Mouse (Mus musculus): ENCODE data around the gene Mpdu1. TPM values are rescaled to one million over a fixed set of nuclear protein-coding genes. Genes with fewer than 3 reads are reported as not detected.

Mpdu1 gene
- total and polyA plus RNA-seq, 3 experiments, result 110 to 210 (median 210) TPM

GRCm38 (mm10) chr11:69656065-69656455 lies 6.4 kb downstream of the Mpdu1 start:
- no peaks in the 10 kb centered on the region for H3K9me3 ChIP-seq (replicated peaks; ENCODE audit: low read length)
- 0 out of 2 replicates have a peak, but pooled peaks have one; percentile 2 for TF ChIP-seq POLR2AphosphoS2 (IDR thresholded peaks at IDR 0.05; ENCODE audit: low read depth, low read length)
- no peak for TF ChIP-seq IRF4 (IDR thresholded peaks at IDR 0.05; ENCODE audit: low read depth, low read length)
- peaks cover 0 to 74% of the 10 kb centered on the region in 2 experiments; a peak in 2 of 4 replicates for H3K4me1 ChIP-seq (ENCODE audit: control insufficient read depth in 1 of 2, insufficient read depth in 2 of 2)
- no peak overlapping the region for H3K9ac ChIP-seq (ENCODE audit: insufficient read depth, low read depth)
- H3K79me2 ChIP-seq (replicated peaks; ENCODE audit: control insufficient read depth, extremely low read depth, insufficient read depth, poor library complexity, severe bottlenecking), result peaks cover 13% of the 10 kb centered on the region
- no peak for DNase-seq (ENCODE audit: extremely low read depth)
- H3K36me3 ChIP-seq (replicated peaks in 1 of 2; ENCODE audit: control insufficient read depth in 1 of 2, insufficient read depth in 1 of 2, low read length in 1 of 2), result peaks cover 66 to 83% of the 10 kb centered on the region in 2 experiments
- no peak overlapping the region for H3K27ac ChIP-seq (ENCODE audit: insufficient read depth, low read depth)
- H3K4me2 ChIP-seq (ENCODE audit: insufficient read depth, low read depth, poor library complexity, severe bottlenecking), result no peak overlapping the region
- in situ Hi-C loops (cut with MboI; ENCODE audit: low pct_ligation_motif_present, low pct_unique_long_range_greater_than_20kb, low sequenced_read_pairs) (no loop called here), dilution Hi-C loops (cut with MboI; ENCODE audit: extremely low pct_ligation_motif_present, extremely low pct_unique_long_range_greater_than_20kb, low sequenced_read_pairs) (no loop called here)
- H3K27me3 ChIP-seq (replicated peaks), result no peaks in the 10 kb centered on the region
- H3K4me3 ChIP-seq (replicated peaks in 1 of 3; ENCODE audit: low read depth in 2 of 3, low read length in 2 of 3, poor library complexity in 1 of 3), result no peak overlapping the region

GRCm38 (mm10) chr11:69655264-69656064 lies 7.0 kb downstream of the Mpdu1 start, which contains the start of gene Sox15:
Gene Sox15, plus strand, starts transcription at chr11:69655314.
- TF ChIP-seq POLR2AphosphoS2 (IDR thresholded peaks at IDR 0.05; ENCODE audit: low read depth, low read length), result 0 out of 2 replicates have a peak, but pooled peaks have one; percentile 7
- no peak for TF ChIP-seq MAX (IDR thresholded peaks at IDR 0.05; ENCODE audit: low read length)
- no peak for TF ChIP-seq ETS1 (conservative IDR thresholded peaks at IDR 0.05; ENCODE audit: low read depth, low read length)
- peak; percentile 40 for TF ChIP-seq SMC3 (IDR thresholded peaks at IDR 0.05; ENCODE audit: low read depth, low read length)
- no peak for TF ChIP-seq MAFK (IDR thresholded peaks at IDR 0.05; ENCODE audit: insufficient replicate concordance, low read length)
- TF ChIP-seq CHD2 (IDR thresholded peaks at IDR 0.05; ENCODE audit: low read length), result 0 out of 2 replicates have a peak, but pooled peaks have one; percentile 22
- TF ChIP-seq ZKSCAN1 (IDR thresholded peaks at IDR 0.05; ENCODE audit: borderline replicate concordance, low read depth, low read length), result no peak
- TF ChIP-seq EP300 (IDR thresholded peaks at IDR 0.05; ENCODE audit: low read length), result no peak
- no peak for TF ChIP-seq PAX5 (IDR thresholded peaks at IDR 0.05; ENCODE audit: low read length)
- TF ChIP-seq IRF4 (IDR thresholded peaks at IDR 0.05; ENCODE audit: low read depth, low read length), result no peak
- TF ChIP-seq MYC (IDR thresholded peaks at IDR 0.05; ENCODE audit: low read depth, low read length), result no peak
- no peak for TF ChIP-seq MXI1 (IDR thresholded peaks at IDR 0.05; ENCODE audit: low read depth, low read length)
- no peak for TF ChIP-seq NRF1 (IDR thresholded peaks at IDR 0.05; ENCODE audit: low read depth, low read length)
- peak; percentile 11 for TF ChIP-seq RAD21 (IDR thresholded peaks at IDR 0.05; ENCODE audit: low read depth, low read length)
- no peak for TF ChIP-seq JUND (conservative IDR thresholded peaks at IDR 0.05; ENCODE audit: low read depth, low read length)
- TF ChIP-seq KAT2A (IDR thresholded peaks at IDR 0.05; ENCODE audit: insufficient replicate concordance, low read length), result no peak
- peak; percentile 16 to 48; a peak in 2 of 4 replicates for TF ChIP-seq CTCF (conservative IDR thresholded peaks at IDR 0.05 in 1 of 2, IDR thresholded peaks at IDR 0.05 in 1 of 2; ENCODE audit: low read depth in 2 of 2, low read length in 2 of 2)
- TF ChIP-seq MAZ (IDR thresholded peaks at IDR 0.05; ENCODE audit: low read depth, low read length), result no peak
- TF ChIP-seq GABPA (IDR thresholded peaks at IDR 0.05; ENCODE audit: insufficient replicate concordance, low read depth, low read length), result no peak
- peak; percentile 75 for DNase-seq (ENCODE audit: extremely low read depth)
- dilution Hi-C loops (cut with MboI; ENCODE audit: extremely low pct_ligation_motif_present, extremely low pct_unique_long_range_greater_than_20kb, low sequenced_read_pairs) (no loop called here), in situ Hi-C loops (cut with MboI; ENCODE audit: low pct_ligation_motif_present, low pct_unique_long_range_greater_than_20kb, low sequenced_read_pairs) (no loop called here)
- Histone ChIP-seq H3K9me3 (replicated peaks; ENCODE audit: low read length) (no peaks in the 10 kb centered on the region), H3K36me3 (replicated peaks in 1 of 2; ENCODE audit: control insufficient read depth in 1 of 2, insufficient read depth in 1 of 2, low read length in 1 of 2) (peaks cover 72 to 89% of the 10 kb centered on the region in 2 experiments), H3K4me2 (ENCODE audit: insufficient read depth, low read depth, poor library complexity, severe bottlenecking) (no peak within 1 kb of the TSS), H3K79me2 (replicated peaks; ENCODE audit: control insufficient read depth, extremely low read depth, insufficient read depth, poor library complexity, severe bottlenecking) (peaks cover 7% of the 10 kb centered on the region), H3K27me3 (replicated peaks) (no peaks in the 10 kb centered on the region), H3K9ac (ENCODE audit: insufficient read depth, low read depth) (no peak within 1 kb of the TSS), H3K4me3 (replicated peaks in 1 of 3; ENCODE audit: low read depth in 2 of 3, low read length in 2 of 3, poor library complexity in 1 of 3) (no peak within 1 kb of the TSS), H3K4me1 (ENCODE audit: control insufficient read depth in 1 of 2, insufficient read depth in 2 of 2) (peaks cover 0 to 74% of the 10 kb centered on the region in 2 experiments; a peak in 2 of 4 replicates), H3K27ac (ENCODE audit: insufficient read depth, low read depth) (no peak within 1 kb of the TSS)

Data from CH12.LX (cell line).